Mouse (Mus musculus): ENCODE results near the gene Gm6592. TPM values are rescaled to one million over a fixed set of nuclear protein-coding genes. Genes with fewer than 3 reads are reported as not detected.

Gene Gm6592
- polyA plus RNA-seq, 1 experiment = not detected

GRCm38 (mm10) chrX:8892343-8893155 is 48.8 kb downstream of the Gm6592 start, which contains the start of gene B630019K06Rik:
B630019K06Rik (plus strand) TSS chrX:8892382.
- Histone ChIP-seq H3K27ac (ENCODE audit: insufficient read depth, low read depth, low read length) (no peak within 1 kb of the TSS), H3K27me3 (replicated peaks; ENCODE audit: control insufficient read depth, insufficient read depth, low read length) (no peaks in the 10 kb centered on the region), H3K36me3 (ENCODE audit: control insufficient read depth, insufficient read depth, low read length) (no peaks in the 10 kb centered on the region), H3K4me1 (ENCODE audit: control insufficient read depth, insufficient read depth, low read length) (no peaks in the 10 kb centered on the region), H3K4me3 (ENCODE audit: insufficient read depth, low read depth, low read length) (peak within 1 kb of the TSS; percentile 80)
- DNase-seq = peak; percentile 79
- TF ChIP-seq POLR2A (IDR thresholded peaks at IDR 0.05; ENCODE audit: low read depth, low read length) = no peak
- no peak for TF ChIP-seq CTCF (conservative IDR thresholded peaks at IDR 0.05; ENCODE audit: insufficient read depth, insufficient read length, low read depth, low read length)
- WGBS = under 1% methylated on average over 55 of the region's 95 CpGs

- Histone ChIP-seq H3K4me3 (ENCODE audit: insufficient read depth, low read depth, low read length) (peak overlapping the region; percentile 80), H3K36me3 (ENCODE audit: control insufficient read depth, insufficient read depth, low read length) (no peaks in the 10 kb centered on the region), H3K4me1 (ENCODE audit: control insufficient read depth, insufficient read depth, low read length) (no peaks in the 10 kb centered on the region), H3K27ac (ENCODE audit: insufficient read depth, low read depth, low read length) (no peak overlapping the region), H3K27me3 (replicated peaks; ENCODE audit: control insufficient read depth, insufficient read depth, low read length) (no peaks in the 10 kb centered on the region)
- 2% methylated on average over 22 of the region's 42 CpGs for WGBS
- no peak for DNase-seq
- TF ChIP-seq POLR2A (IDR thresholded peaks at IDR 0.05; ENCODE audit: low read depth, low read length) (no peak), CTCF (conservative IDR thresholded peaks at IDR 0.05; ENCODE audit: insufficient read depth, insufficient read length, low read depth, low read length) (no peak)
Measured at GRCm38 (mm10) chrX:8893182-8893651, 49.4 kb downstream of the Gm6592 start.

Other genes starting within 250 kb of the Gm6592 start
- not detected in 2 replicates for gene Ssxb8, start 153.2 kb upstream of the Gm6592 start, polyA plus RNA-seq (2012; rRNA removed)
- not detected in 2 replicates for gene Ssx9, start 95.6 kb upstream of the Gm6592 start, polyA plus RNA-seq (2012; rRNA removed)
- not detected in 2 replicates for gene Ssxb5, start 40.3 kb upstream of the Gm6592 start, polyA plus RNA-seq (2012; rRNA removed)
- gene Gm5751, start 30.3 kb downstream of the Gm6592 start, polyA plus RNA-seq (2012; rRNA removed) = not detected in 2 replicates
- 0.97 and 1.1 TPM in 2 replicates for gene B630019K06Rik, start 48.4 kb downstream of the Gm6592 start, polyA plus RNA-seq (2012; rRNA removed)
- gene Fthl17b, start 119.0 kb downstream of the Gm6592 start, polyA plus RNA-seq (2012; rRNA removed) = not detected in 2 replicates
- not detected in 2 replicates for gene Fthl17c, start 132.6 kb downstream of the Gm6592 start, polyA plus RNA-seq (2012; rRNA removed)
- gene Fthl17d, start 142.8 kb downstream of the Gm6592 start, polyA plus RNA-seq (2012; rRNA removed) = not detected in 2 replicates
- gene Fthl17e, start 189.5 kb downstream of the Gm6592 start, polyA plus RNA-seq (2012; rRNA removed) = not detected in 2 replicates
- gene Fthl17f, start 219.0 kb downstream of the Gm6592 start, polyA plus RNA-seq (2012; rRNA removed) = not detected in 2 replicates